Mouse (Mus musculus): Measurements from ENCODE around the gene Gm13691.

- TF ChIP-seq POLR2A (IDR thresholded peaks at IDR 0.05; ENCODE audit: low read depth, low read length) (no peak), CTCF (IDR thresholded peaks at IDR 0.05; ENCODE audit: extremely low read depth, insufficient read depth, insufficient read length, insufficient replicate concordance) (no peak)
Observed at GRCm38 (mm10) chr2:84019519-84020305, 29.4 kb downstream of the Gm13691 start.
